Mouse (Mus musculus): ENCODE measurements around the gene Gdf9.
A peak's percentile ranks its signal among the peaks of the same experiment; 100 is the strongest.

Gene Gdf9

DNA sequence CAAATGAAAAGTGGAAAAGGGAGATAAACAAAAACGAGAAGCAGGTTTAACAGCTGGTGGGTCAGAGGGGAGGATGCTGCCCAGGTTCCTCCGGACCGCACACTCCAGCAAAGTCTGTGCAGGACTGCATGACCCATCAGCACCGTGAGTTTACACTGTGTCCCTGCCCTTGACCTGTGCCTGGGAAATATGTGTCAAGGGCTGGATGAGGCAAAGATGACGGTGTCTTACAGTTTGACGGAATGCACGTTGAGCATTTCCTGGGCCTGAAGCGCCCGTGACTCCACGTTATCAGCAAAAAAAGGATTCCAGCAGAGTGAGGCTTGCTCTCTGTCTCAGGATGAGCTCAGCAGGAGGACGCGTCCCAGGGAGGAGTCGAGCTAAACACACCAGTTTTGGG, 14.7 kb downstream of the Gdf9 start:
- ATAC-seq (ENCODE audit: low TSS enrichment): no peak

DNA sequence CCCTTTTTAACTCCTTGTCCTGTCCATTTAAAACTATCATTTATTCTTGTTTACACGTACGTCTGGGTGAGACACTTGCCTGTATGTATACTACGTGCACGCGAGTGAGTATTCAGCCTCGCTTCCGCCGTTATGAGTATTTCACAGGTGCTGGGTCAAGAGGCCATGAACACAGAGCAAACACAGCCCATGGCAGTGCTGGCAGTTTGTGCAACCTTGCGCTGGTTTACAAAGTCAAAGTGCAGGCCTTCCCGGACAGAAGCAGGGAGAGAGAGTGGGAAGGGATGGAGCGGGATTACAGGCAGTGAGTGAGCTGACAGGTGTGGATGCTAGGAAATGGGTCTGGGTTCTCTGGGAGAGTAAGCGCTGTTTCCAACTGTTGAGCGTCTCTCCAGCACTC, 15.4 kb downstream of the Gdf9 start:
- ATAC-seq (ENCODE audit: low TSS enrichment): no peak

DNA sequence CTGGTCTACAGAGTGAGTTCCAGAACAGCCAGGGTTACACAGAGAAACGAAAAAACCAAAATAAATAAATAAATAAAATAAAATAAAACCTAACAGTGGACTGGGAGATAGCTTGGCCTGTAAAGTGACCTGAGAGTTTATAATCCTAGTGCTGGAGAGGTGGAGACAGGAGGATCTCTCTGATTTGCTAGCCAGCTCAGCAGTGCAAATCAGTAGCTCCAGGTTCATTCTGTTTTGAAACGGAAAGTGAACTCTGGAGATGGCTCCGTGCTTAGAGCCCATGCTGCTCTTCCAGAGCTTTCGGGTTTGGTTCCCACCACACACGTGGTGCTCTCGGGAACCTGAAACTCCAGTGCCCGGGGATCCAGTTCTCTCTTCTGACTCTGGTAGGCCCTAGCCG, 17.2 kb downstream of the Gdf9 start:
- no peak for ATAC-seq (ENCODE audit: low TSS enrichment)

DNA sequence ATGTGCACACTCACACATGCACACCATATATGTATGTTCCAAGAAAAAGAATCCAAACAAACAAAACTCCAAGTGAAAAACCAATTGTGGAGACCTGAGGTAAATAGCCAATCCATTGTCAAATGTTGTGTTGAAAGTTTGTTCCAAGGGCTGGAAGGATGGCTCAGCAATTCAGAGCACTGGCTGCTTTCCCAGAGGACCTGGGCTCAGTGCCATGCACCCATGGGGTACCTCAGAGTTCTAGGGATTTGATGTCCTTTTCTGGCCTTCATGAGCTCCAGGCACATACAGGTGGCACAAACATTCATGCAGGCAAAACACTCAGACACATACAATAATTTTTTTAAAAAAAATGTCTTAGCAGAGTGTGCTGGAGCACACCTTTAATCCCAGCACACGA, 17.7 kb downstream of the Gdf9 start:
- ATAC-seq (ENCODE audit: low TSS enrichment): no peak

DNA sequence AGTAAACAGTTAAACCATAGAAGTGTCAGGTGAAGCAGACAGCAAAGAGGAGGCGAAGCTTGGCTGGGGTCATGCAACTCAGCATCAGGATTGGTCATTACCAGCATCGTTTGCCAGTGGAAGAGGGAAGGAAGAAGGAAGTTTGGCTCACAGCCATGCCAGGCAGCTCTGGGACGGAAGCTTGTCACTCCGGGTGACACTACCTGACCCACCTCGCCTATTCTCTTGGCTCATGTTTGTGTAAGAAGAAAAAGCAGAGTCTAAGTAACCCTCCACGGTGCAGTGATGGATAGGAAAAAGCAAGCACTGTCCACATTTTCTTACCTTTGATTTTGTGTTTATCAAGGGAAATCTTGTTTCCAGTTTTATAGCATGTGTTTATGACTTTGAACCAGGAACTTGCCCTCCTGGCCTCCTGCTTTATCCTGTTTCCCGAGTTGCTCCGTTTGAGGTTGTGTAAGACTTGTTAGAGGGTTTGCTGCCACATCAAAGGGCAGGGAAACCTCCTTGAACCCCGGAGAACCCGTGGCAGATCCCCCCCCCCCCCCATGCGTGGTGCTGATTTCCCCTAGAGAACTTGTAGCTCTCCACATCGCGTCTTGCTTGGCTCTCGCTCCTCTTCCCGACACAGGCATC, 19.4 kb downstream of the Gdf9 start:
- no peak for ATAC-seq (ENCODE audit: low TSS enrichment)

DNA sequence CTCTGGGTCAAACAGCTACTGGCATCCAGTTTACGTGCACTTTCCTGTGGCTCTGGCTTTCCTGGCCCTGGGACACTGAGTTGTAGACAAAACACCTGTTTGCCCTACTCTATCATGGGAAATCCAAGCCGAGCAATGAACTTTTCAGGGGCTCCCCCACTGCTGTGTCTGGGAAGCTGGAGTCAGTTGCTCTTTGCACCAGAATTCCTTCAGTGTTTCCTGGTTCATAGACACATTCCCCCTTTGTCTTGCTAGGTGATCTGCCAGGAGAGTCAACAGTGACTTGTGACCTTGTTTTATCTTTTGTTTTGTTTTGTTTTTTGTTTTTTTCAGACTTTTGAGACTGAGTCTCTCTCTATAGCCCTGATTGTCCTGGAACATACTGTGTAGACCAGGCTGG, 20.5 kb downstream of the Gdf9 start:
- ATAC-seq (ENCODE audit: low TSS enrichment): no peak

DNA sequence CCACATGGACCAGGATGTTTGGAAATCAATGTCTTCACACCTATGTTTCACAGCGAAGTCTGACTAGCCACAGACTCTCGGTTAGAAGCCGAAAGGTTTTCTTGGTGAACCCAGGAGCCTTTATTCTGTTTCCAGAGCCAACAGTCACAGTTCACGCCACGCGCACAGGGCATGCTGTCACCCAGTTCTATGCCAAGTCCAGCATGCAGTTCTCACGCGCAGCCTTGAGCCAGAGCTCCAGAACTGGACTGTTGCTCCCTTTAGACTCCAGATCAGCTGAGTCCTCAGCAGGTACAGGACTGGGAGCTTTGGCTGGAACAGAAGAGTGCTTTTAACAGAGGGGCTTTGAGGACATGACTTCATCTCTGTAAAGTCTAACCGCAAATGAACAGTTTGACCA, 21.6 kb downstream of the Gdf9 start:
- no peak for ATAC-seq (ENCODE audit: low TSS enrichment)

DNA sequence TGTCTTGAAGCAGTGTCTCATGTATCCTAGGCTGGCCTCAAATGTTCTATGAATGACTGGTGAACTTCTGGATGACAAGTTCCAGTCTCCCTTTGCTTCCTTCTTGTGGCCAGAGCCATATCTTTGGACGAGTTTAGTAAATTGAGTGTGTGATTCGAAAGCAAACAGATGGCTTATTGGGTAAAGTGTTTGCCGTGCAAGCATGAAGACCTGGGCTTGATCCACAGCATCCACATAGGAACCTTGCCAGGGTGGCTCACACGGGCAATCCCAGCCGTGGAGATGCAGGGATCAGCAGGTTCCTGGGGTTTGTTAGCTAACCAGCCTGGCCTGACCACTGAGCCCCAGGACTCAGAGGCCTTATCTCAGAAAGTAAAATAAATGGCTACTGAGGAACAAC, 22.2 kb downstream of the Gdf9 start:
- no peak for ATAC-seq (ENCODE audit: low TSS enrichment)

DNA sequence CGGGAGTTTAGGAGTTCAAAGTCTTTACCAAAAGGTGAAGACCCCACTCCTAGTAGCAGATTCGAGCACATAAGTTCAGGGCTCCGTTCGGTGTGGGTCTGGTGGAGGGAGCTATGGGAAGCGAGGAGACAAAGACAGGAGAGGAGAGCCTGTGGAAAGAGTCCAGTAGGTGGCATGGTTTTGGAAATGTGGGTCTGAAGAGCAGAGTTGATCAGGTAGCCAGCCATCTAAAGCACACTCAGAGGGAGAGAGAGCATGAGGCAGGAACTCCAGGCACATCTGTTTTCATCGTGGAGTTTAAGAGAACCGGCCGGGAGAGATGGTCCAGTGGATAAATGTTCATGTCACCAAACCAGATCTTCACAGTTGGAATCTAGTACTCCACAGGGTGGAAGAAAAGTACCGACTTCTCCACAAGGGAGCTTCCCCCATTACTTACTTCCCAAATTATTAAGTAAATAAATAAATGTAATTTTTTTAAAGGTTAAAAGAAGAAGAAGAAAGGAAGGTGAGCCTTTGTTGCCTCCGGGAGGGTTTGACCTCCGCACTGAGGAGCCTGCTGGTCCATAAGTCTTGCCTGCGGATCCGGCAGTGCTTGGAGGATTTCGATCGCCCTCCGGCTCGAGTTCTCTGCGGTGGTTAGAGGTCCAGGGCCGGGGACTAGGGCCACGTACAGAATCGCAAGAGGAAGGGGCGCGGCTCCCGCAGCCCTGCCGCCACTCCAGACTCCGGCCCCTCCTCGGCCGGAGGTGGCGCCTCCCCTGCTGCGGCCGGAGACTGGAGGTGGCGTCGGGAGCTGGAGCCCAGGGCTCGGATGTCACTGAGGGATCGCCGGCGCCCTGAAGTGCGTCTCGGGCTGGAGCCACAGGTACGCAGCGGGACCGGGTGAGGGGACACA, 25.9 kb downstream of the Gdf9 start, which contains the start of the genes Gm10447 and Shroom1:
Gene Gm10447, minus strand, starts transcription at position 637 of the 898 bp plus-strand sequence.
Gene Shroom1, plus strand, starts transcription at position 732 of the 898 bp plus-strand sequence.
- peak; percentile 51; the same call in 1 of the 2 replicates for ATAC-seq (ENCODE audit: low TSS enrichment)

DNA sequence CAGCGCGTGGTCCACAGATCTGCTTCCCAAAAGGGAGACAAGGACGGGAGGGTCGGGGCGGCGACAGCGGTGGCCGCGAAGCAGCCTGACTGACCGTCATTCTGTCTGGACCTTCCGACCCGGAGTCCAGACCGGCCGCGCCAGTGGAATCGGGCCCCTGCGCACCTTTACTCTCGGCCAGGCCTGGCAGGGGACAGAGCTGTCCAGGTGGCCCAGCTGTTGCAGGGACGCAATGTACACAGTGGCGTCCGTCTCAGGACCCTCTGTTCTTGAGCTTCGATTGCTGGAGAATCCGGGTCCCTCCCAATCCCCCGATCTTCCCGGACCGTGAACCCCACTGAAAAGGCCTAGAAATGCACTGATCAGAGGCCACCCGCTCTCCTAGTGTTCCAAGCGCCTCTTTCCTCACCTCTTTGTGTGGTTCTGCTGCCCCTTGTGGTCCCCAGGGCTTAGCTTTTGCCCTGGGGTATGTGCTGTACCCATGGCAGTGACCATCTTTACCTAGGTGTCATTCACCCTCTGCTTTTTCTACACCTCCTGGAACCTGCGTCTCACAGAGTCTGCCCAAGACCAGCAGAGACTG, 26.6 kb downstream of the Gdf9 start:
- no peak for ATAC-seq (ENCODE audit: low TSS enrichment)

DNA sequence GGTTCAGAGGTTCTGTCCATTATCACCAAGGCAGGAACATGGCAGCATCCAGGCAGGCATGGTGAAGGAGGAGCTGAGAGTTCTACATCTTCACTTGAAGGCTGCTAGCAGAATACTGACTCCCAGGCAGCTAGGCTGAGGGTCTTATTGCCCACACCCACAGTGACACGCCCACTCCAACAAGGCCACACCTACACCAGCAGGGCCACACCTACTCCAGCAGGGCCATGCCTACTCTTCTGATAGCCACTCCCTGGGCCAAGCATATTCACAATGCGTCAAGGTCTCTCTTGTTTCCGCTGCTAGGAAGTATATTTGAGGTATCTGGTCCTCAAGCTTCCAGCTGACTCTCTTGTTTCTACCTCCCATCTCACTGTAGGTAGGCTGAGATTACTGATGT, 28.2 kb downstream of the Gdf9 start:
- ATAC-seq (ENCODE audit: low TSS enrichment): no peak

DNA sequence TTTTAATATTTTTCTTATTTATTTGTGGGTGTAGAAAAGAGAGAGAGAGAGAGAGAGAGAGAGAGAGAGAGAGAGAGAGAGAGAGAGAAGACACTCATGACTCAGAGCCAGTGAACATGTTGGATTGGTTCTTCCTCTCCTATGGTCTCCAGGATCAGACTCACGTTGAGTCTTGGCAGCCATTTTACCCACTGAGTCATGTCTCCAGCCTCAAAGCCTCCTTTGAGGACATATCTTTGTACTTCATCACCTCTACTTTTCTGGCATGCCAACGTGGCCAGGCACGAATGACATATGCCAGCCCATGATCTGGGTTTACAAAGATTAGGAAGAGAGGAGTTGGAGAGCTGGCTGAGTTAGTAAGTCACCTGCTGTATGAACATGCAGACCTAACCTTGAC, 29.4 kb downstream of the Gdf9 start:
- ATAC-seq (ENCODE audit: low TSS enrichment): no peak

DNA sequence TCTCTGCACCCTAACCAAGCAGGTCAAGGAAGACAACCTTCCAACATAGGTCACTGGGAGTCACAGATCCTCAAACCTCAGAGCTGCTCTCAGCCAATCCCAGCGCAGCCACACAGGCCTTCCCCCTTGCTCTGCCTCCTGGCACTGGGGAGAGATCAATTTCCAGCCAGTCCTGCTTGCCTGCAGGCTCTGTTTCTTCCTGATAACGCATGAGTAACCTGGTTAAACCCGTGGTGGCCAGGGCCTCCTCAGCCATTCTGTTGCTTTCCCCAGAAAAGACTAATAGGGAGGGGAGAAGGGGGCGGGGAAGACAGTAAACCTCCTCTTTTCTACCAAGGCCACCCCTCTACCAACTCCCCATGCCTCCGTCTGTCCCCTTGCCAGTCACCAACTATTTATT, 30.9 kb downstream of the Gdf9 start:
- ATAC-seq (ENCODE audit: low TSS enrichment): no peak

DNA sequence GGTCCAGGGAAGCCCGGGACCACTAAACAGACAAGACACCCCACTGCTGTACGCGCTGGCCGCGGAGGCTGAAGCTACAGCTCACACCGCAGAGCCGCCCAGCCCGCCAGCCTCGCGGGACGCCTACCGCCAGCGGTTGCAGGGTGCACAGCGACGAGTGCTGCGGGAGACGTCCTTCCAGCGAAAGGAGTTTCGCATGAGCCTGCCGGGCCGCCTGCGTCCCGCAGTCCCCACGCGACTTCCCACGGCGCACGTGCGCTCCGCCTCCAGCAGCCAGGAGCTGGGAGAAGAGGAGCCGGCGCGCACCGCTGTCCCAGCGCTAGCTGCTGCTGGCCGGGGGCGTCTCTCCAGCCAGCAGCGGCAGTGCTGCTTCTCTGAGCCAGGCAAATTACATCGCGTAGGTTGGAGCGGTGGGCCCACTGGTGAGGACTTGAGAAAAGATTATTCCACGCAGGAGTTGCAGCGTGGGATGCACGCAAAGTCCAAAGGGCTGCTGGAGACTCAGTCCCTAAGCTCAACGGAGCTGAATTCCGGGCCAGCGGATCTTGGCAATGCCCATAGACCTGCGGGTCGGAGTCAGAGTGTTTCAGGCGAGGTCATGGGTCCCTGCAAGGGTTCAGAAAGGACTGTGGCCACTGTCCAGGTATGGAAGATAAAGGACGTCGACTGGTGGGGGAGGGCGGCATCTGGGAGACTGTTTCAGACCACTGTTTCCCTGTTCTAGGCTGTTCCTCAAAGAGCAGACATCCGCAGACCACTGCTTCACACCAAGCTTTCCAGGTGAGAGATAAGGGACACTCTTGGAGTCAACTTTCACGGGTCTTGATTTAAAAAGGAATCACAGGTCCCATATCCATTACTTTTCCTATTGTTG, 33.0 kb downstream of the Gdf9 start:
- peak; percentile 64 for ATAC-seq (ENCODE audit: low TSS enrichment)

DNA sequence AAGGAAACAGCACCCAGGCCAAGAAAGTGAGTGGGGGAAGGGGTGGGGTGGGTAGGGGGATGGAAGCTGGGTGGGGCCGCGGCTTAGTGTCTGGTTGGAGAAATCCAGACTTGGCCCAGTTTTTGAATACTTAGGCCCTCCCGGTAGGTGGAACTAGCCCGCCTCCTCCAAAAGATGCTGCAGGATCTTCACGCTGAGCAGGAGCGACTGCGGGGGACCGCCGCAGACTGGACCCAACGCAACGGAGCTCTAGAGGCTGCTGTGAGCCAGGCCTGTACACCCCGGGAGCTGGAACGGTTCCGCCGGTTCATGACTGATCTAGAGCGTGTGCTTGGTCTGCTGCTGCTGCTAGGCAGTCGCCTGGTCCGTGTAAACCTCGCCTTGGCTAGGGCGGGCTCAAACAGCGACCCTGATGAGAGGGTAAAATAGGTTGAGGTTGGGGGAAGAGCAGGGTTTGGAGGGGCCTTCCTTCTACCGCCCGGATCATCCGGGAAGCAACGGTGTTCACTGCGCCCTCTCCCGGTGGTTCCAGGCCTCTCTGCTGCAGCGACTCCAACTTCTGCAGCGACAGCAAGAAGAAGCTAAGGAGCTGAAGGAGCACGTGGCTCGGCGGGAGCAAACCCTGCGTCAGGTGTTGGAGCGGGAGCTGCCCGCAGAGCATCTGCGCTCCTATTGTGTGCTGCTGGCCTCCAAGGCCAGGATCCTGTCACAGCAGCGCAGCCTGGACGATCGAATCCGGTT, 35.6 kb downstream of the Gdf9 start:
- ATAC-seq (ENCODE audit: low TSS enrichment): peak; percentile 44

DNA sequence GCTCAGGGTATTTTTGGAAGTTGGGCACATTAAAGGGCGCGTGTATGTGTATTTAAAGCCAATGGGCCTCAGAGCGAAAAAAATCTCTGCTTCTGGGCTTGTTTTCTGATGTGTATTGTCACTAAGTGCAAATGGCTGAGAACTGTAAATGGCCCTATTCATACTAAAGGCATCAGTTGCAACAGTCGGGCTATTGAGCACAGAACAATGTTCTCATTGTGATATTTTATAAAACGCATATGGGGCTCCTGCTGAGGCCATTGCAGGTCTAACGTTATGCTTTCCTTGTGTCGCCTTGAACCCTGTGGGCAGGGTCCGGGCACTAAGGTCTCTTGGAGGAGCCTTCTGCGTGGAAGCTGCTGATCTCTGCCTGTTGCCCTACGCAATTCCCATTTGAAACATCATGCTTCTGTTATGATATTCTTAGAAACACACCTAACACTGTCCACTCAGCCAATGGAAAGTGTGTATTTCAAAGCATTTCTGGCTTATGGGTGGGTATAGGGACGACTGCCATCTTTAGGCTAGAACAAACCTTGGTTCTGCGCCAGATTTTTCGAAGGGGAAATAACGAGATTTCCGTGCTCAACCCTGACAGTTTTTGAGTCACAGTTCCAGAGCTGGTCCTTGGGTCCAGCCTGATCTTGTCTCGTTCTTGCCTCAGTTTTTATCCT, 38.6 kb downstream of the Gdf9 start:
- peak; percentile 7; the same call in 1 of the 2 replicates for ATAC-seq (ENCODE audit: low TSS enrichment)

DNA sequence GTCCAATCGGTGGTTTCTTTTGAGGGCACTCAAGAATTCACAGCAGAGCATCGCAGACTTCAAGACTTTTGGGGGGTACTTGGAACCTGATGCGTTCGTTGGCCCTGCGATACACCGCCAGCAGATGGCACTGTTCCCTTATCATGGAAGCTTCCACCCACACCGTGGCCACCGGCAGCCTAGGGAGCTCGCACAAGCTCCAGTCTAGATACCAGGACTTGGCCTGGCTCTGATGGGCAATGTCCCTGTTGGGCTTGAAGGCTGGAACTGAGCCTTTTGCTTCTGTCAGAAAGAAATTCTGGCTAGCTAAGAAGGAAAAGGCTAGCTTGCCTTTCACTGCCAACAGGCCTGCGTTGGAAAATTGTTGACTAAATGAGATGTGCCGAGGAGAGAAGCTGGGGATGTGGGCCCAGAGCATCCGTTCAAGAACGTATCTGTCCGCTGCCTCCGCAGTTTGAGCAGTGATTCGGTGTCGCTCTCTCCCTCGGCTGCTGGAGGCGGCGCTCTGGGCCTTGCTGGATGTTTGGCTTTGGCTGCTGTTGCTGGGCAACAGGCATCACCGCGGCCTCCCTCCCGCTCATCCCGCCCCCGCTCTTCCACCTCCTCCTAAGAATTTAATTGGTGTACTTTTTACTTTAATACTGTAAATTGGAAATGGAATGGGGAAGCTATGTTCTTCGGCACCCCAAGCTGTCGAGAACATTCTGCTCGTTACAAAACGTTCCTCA, 39.3 kb downstream of the Gdf9 start, which contains the start of gene Gm9837:
Gene Gm9837, minus strand, starts transcription at position 512 of the 728 bp plus-strand sequence.
- peak; percentile 73 for ATAC-seq (ENCODE audit: low TSS enrichment)

DNA sequence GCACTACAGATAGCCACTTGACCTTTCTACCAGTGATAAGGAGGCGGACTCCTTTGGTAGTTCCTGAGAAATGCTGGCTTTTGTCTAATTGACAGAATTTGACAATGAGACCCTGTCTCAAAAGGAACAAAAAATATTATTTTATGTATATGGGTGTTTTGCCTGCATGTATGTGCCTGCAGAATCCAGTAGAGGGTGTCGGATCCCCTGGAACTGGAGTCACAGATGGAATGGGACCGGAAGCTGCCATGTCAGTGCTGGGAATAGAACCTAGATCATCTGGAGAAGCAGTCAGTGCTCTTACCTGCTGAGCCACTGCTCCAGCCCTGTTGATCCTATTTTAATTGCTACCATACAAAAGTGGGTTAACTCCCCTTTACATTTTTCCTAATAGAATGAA, 41.9 kb downstream of the Gdf9 start:
- no peak for ATAC-seq (ENCODE audit: low TSS enrichment)

DNA sequence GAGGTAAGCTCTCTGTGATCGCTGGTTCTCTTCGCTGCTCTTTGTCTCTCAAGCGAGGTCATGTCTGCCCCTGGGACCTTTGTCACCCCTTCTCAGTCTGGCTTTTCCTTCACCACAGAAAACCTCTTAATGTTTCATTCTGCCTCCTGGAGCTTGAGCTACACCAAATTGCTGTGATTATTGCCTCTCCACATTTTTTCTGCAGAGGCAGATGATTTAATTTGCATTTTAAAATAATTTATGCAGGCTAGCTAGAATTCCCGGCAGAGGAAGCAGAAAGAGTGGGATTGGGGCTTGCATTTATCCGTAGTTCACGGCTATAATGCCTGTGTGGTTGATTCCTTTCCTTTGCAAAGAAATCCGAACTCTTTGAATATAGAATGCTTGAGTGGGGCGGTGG, 44.8 kb downstream of the Gdf9 start:
- ATAC-seq (ENCODE audit: low TSS enrichment): peak; percentile 13; the same call in 1 of the 2 replicates

DNA sequence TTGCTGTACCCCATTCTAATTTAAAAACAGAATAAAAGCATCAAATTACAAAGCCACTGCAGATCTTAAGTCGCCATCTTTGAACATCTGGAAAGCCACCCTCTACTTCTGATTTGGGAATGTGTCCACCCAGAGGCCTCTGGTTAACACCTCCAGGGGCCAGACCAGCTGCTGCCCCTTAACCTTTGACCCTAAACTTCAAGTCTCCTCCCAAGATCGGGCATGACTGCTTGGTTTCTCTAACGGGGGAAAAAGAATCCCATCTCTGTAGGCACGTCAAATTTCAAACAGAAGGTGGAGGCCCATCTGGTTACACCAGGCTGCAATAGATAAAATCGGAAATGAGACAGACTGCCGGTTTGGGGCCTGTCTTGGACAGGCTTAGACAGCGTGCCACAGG, 47.0 kb downstream of the Gdf9 start:
- ATAC-seq (ENCODE audit: low TSS enrichment): no peak
